Mouse (Mus musculus) small intestine, adult 2 months (tissue): ENCODE measurements around the gene Hapln1. TPM values are rescaled to one million over a fixed set of nuclear protein-coding genes. Genes with fewer than 3 reads are reported as not detected.

ENCODE experiments used
- H3K27ac ChIP-seq: fragments of 200-500 bp; 2 replicates; pipeline ENCODE4 v1.5.1; 2012; ENCODE audit warnings: low read depth, low read length, control low read depth, inconsistent platforms; ENCODE audit not compliant: insufficient read depth
- H3K27me3 ChIP-seq: fragments of 200-500 bp; 2 replicates; pipeline ENCODE4 v1.6.1; 2012; ENCODE audit warnings: mild to moderate bottlenecking, moderate library complexity, low read length, inconsistent platforms; ENCODE audit not compliant: control insufficient read depth, insufficient read depth
- H3K36me3 ChIP-seq: fragments of 200-500 bp; 2 replicates; pipeline ENCODE4 v1.6.1; 2012; ENCODE audit warnings: mild to moderate bottlenecking, low read length, control low read depth, inconsistent platforms; ENCODE audit not compliant: control insufficient read depth, insufficient read depth
- H3K4me1 ChIP-seq: fragments of 200-500 bp; 2 replicates; pipeline ENCODE4 v1.6.1; 2012; ENCODE audit warnings: low read length, inconsistent platforms, mixed read lengths; ENCODE audit not compliant: control insufficient read depth, insufficient read depth, insufficient read length
- H3K4me3 ChIP-seq: fragments of 200-500 bp; 2 replicates; pipeline ENCODE4 v1.5.1; 2012; ENCODE audit warnings: low read depth, mild to moderate bottlenecking, control low read depth, inconsistent platforms, low read length, moderate library complexity
- CTCF ChIP-seq: fragments of 200-500 bp; IDR thresholded peaks from 2 replicates; pipeline ENCODE4 v1.5.1; 2012; ENCODE audit warnings: low read depth, mild to moderate bottlenecking, control low read depth, inconsistent platforms, low read length, moderate library complexity, mixed read lengths; ENCODE audit not compliant: insufficient replicate concordance, insufficient read length; ENCODE audit errors: extremely low read depth
- POLR2A ChIP-seq: fragments of 200-500 bp; IDR thresholded peaks from 2 replicates; pipeline ENCODE4 v1.6.1; 2012; ENCODE audit warnings: low read depth, mild to moderate bottlenecking, control low read depth, inconsistent platforms, low read length, moderate library complexity
- WGBS: fragments of 180-500 bp; shearing (Covaris S2); methylation state at CpG from one replicate; pipeline ENCODE4 v1.1.7; 2018; 5-methylcytosine and 5-hydroxymethylcytosine counted together
- polyA plus RNA-seq: library from polyadenylated mRNA; depleted of rRNA; stranded (reverse); fragments of >200 nt; gene quantifications from 2 replicates; pipeline ENCODE4 v1.2.3, GENCODE M21; 2012

Hapln1 gene
- polyA plus RNA-seq, 1 experiment: not detected

- H3K27me3 ChIP-seq: no peaks in the 10 kb centered on the region
Observed at GRCm38 (mm10) chr13:89564518-89564917, 24.9 kb downstream of the Hapln1 start.

GRCm38 (mm10) chr13:89566300-89566699, 26.7 kb downstream of the Hapln1 start:
- no peak overlapping the region for H3K4me3 ChIP-seq
- no peaks in the 10 kb centered on the region for H3K4me1 ChIP-seq
- H3K27ac ChIP-seq: no peak overlapping the region
- no peaks in the 10 kb centered on the region for H3K36me3 ChIP-seq
- no peak for TF ChIP-seq POLR2A
- no peak for TF ChIP-seq CTCF
- no peaks in the 10 kb centered on the region for H3K27me3 ChIP-seq
- WGBS: 52% methylated on average over 4 of the region's 4 CpGs

More at GRCm38 (mm10) chr13:89564518-89564917, 24.9 kb downstream of the Hapln1 start:
- 86% methylated on average over 5 of the region's 5 CpGs for WGBS
- Histone ChIP-seq H3K27ac (no peak overlapping the region), H3K4me3 (no peak overlapping the region), H3K36me3 (no peaks in the 10 kb centered on the region), H3K4me1 (no peaks in the 10 kb centered on the region)
- TF ChIP-seq POLR2A (no peak), CTCF (no peak)

GRCm38 (mm10) chr13:89579115-89579514, 39.5 kb downstream of the Hapln1 start:
- Histone ChIP-seq H3K4me1 (no peaks in the 10 kb centered on the region), H3K4me3 (no peak overlapping the region), H3K27me3 (no peaks in the 10 kb centered on the region), H3K27ac (no peak overlapping the region), H3K36me3 (no peaks in the 10 kb centered on the region)
- TF ChIP-seq POLR2A (no peak), CTCF (no peak)
- 95% methylated on average over 2 of the region's 2 CpGs for WGBS

- H3K36me3 ChIP-seq: no peaks in the 10 kb centered on the region
- no peak overlapping the region for H3K27ac ChIP-seq
- H3K4me1 ChIP-seq: no peaks in the 10 kb centered on the region; the same call in 1 of the 2 replicates
- H3K27me3 ChIP-seq: no peaks in the 10 kb centered on the region
- no peak overlapping the region for H3K4me3 ChIP-seq
- no peak for TF ChIP-seq POLR2A
- TF ChIP-seq CTCF: no peak
- WGBS: 60% methylated on average over 4 of the region's 4 CpGs
Observed at GRCm38 (mm10) chr13:89583138-89583746, 43.6 kb downstream of the Hapln1 start.

- H3K27ac ChIP-seq: no peak overlapping the region
- H3K36me3 ChIP-seq: no peaks in the 10 kb centered on the region
- no peak overlapping the region for H3K4me3 ChIP-seq
- H3K27me3 ChIP-seq: no peaks in the 10 kb centered on the region
- 25% methylated on average over 10 of the region's 10 CpGs for WGBS
- TF ChIP-seq POLR2A (no peak), CTCF (no peak)
- H3K4me1 ChIP-seq: no peaks in the 10 kb centered on the region; the same call in 1 of the 2 replicates
Observed at GRCm38 (mm10) chr13:89583747-89584738, 44.4 kb downstream of the Hapln1 start.

- WGBS: 14% methylated on average over 1 of the region's 1 CpGs
- H3K4me1 ChIP-seq: no peaks in the 10 kb centered on the region; the same call in 1 of the 2 replicates
- H3K4me3 ChIP-seq: no peak overlapping the region
- no peak for TF ChIP-seq POLR2A
- no peak for TF ChIP-seq CTCF
- H3K27ac ChIP-seq: no peak overlapping the region
- no peaks in the 10 kb centered on the region for H3K36me3 ChIP-seq
- H3K27me3 ChIP-seq: no peaks in the 10 kb centered on the region
Observed at GRCm38 (mm10) chr13:89585144-89585543, 45.5 kb downstream of the Hapln1 start.

GRCm38 (mm10) chr13:89595105-89595504, 55.5 kb downstream of the Hapln1 start:
- WGBS: 79% methylated on average over 4 of the region's 4 CpGs

More at GRCm38 (mm10) chr13:89595105-89595504, 55.5 kb downstream of the Hapln1 start:
- Histone ChIP-seq H3K27ac (no peak overlapping the region), H3K4me3 (no peak overlapping the region), H3K36me3 (no peaks in the 10 kb centered on the region), H3K4me1 (no peaks in the 10 kb centered on the region), H3K27me3 (no peaks in the 10 kb centered on the region)
- TF ChIP-seq CTCF: no peak
- no peak for TF ChIP-seq POLR2A
